Mouse (Mus musculus) ES-E14 (cell line): ENCODE measurements around the gene Zfp579. TPM values are rescaled to one million over a fixed set of nuclear protein-coding genes. Genes with fewer than 3 reads are reported as not detected.

Experiments used
- DNase-seq: peaks from one replicate; pipeline ENCODE4 v3.0.0-alpha.2; 2013; ENCODE audit warnings: low read depth, low spot score
- H3K27ac ChIP-seq: 2 replicates; pipeline ENCODE4 v1.5.1; 2012; ENCODE audit warnings: low read depth, mild to moderate bottlenecking, low read length, moderate library complexity, mixed read lengths; ENCODE audit not compliant: poor library complexity, insufficient read depth, severe bottlenecking
- H3K36me3 ChIP-seq: 2 replicates; pipeline ENCODE4 v1.6.1; 2012; ENCODE audit warnings: mild to moderate bottlenecking, low read length, moderate library complexity, mixed read lengths; ENCODE audit not compliant: control insufficient read depth, poor library complexity, insufficient read depth, severe bottlenecking
- H3K4me1 ChIP-seq, 2 experiments: fragments of 150-350 bp in 1 of 2; sonication (generic) in 1 of 2; 2 replicates each; pipeline ENCODE4 v1.6.1; 2012; ENCODE audit warnings: low read length in 2 of 2, mild to moderate bottlenecking in 1 of 2, mixed read lengths in 1 of 2; ENCODE audit not compliant: control insufficient read depth in 2 of 2, insufficient read depth in 2 of 2, poor library complexity in 1 of 2
- H3K4me3 ChIP-seq, 2 experiments: fragments of 150-350 bp in 1 of 2; sonication (generic) in 1 of 2; 2 replicates each; pipeline ENCODE4 v1.5.1; 2012; ENCODE audit warnings: low read length in 2 of 2, low read depth in 1 of 2, mild to moderate bottlenecking in 1 of 2, mixed read lengths in 1 of 2; ENCODE audit not compliant: insufficient read depth in 1 of 2, poor library complexity in 1 of 2, severe bottlenecking in 1 of 2
- H3K9ac ChIP-seq: 2 replicates; pipeline ENCODE4 v1.6.1; 2012; ENCODE audit warnings: low read depth, mild to moderate bottlenecking, low read length, mixed read lengths; ENCODE audit not compliant: poor library complexity, insufficient read depth, severe bottlenecking
- H3K9me3 ChIP-seq: fragments of 150-350 bp; sonication (generic); 2 replicates; pipeline ENCODE4 v1.6.1; 2012; ENCODE audit warnings: low read depth, mild to moderate bottlenecking, low read length; ENCODE audit not compliant: control insufficient read depth, insufficient read depth
- CHD2 ChIP-seq: IDR thresholded peaks from 2 replicates; pipeline ENCODE4 v1.6.1; 2014; ENCODE audit warnings: mild to moderate bottlenecking, low read depth, low read length, inconsistent platforms
- HCFC1 ChIP-seq: IDR thresholded peaks from 2 replicates; pipeline ENCODE4 v1.6.1; 2012; ENCODE audit warnings: low read length, inconsistent platforms, borderline replicate concordance; ENCODE audit not compliant: insufficient read depth
- MAFK ChIP-seq: IDR thresholded peaks from 2 replicates; pipeline ENCODE4 v1.6.1; 2014; ENCODE audit warnings: mild to moderate bottlenecking, low read depth, low read length, inconsistent platforms; ENCODE audit not compliant: insufficient read depth
- ZC3H11A ChIP-seq: IDR thresholded peaks from 2 replicates; pipeline ENCODE4 v1.6.1; 2012; ENCODE audit warnings: low read depth, mild to moderate bottlenecking, inconsistent platforms, low read length, borderline replicate concordance
- ZNF384 ChIP-seq: IDR thresholded peaks from 2 replicates; pipeline ENCODE4 v1.6.1; 2012; ENCODE audit warnings: low read depth, low read length, inconsistent platforms
- in situ Hi-C, 2 experiments: fragments of 600-800 bp; cut with MboI; formaldehyde crosslinking; loops; one replicate each; pipeline ENCODE4 v1.15.1; 2025; ENCODE audit warnings: low sequenced_read_pairs in 2 of 2, inconsistent platforms in 1 of 2; ENCODE audit not compliant: unreplicated experiment in 2 of 2
- total RNA-seq: library from RNA; depleted of rRNA; stranded (reverse); fragments of 300-350 nt; gene quantifications from 2 replicates; pipeline ENCODE4 v1.2.3, GENCODE M21; 2012

Gene Zfp579
- total RNA-seq, 1 experiment: 2.9 TPM

DNA sequence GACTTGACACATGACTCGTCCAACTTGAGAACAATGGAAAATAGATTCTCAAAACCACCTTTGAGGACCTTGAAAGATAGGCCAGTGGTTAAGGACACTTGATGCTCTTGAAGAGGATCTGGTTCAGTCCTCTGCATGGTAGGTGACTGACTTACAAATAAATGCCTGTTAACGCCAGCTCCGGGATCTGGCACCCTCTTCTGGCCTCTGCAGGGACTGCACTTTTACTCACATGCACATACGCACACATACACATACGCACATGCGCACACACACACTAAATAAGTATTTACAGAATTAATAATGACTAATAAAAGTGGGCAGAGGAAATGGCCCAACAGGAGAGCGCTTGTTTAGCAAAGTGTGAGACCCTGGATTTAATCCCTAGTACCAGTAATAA lies 19.1 kb downstream of the Zfp579 start:
- DNase-seq: no peak
- Histone ChIP-seq H3K4me3 (no peak overlapping the region), H3K4me1 (no peaks in the 10 kb centered on the region), H3K36me3 (no peaks in the 10 kb centered on the region), H3K9me3 (no peaks in the 10 kb centered on the region), H3K9ac (no peak overlapping the region), H3K27ac (no peak overlapping the region)
- in situ Hi-C loops: no loop called here
- TF ChIP-seq CHD2 (no peak), MAFK (no peak), HCFC1 (no peak), ZNF384 (no peak), ZC3H11A (no peak)

DNA sequence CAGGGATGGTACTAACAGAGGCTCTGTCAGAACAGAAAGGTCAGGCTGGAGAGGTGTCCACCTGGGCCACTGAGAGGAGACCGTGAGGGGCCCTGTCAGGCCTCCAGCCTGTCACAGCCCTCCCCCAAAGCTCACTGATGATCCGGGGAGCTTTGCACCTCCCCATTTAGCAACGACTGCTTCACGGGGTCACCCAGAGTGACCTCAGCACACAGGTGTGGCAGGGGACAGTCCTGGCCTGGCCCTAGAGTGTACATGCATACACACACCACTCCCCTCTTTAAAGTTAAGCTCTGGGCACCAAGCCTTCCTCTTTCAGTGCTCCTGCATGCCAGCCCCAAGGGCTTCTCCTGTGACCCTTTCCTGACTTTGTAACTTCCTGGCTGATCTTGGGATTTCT lies 20.5 kb downstream of the Zfp579 start:
- no peaks in the 10 kb centered on the region for H3K4me1 ChIP-seq
- no peak overlapping the region for H3K27ac ChIP-seq
- in situ Hi-C loops: no loop called here
- no peaks in the 10 kb centered on the region for H3K9me3 ChIP-seq
- no peak overlapping the region for H3K9ac ChIP-seq
- H3K4me3 ChIP-seq: no peak overlapping the region
- TF ChIP-seq ZC3H11A: no peak
- no peak for TF ChIP-seq ZNF384
- TF ChIP-seq CHD2: no peak
- no peak for TF ChIP-seq MAFK
- no peak for TF ChIP-seq HCFC1
- no peak for DNase-seq
- no peaks in the 10 kb centered on the region for H3K36me3 ChIP-seq

DNA sequence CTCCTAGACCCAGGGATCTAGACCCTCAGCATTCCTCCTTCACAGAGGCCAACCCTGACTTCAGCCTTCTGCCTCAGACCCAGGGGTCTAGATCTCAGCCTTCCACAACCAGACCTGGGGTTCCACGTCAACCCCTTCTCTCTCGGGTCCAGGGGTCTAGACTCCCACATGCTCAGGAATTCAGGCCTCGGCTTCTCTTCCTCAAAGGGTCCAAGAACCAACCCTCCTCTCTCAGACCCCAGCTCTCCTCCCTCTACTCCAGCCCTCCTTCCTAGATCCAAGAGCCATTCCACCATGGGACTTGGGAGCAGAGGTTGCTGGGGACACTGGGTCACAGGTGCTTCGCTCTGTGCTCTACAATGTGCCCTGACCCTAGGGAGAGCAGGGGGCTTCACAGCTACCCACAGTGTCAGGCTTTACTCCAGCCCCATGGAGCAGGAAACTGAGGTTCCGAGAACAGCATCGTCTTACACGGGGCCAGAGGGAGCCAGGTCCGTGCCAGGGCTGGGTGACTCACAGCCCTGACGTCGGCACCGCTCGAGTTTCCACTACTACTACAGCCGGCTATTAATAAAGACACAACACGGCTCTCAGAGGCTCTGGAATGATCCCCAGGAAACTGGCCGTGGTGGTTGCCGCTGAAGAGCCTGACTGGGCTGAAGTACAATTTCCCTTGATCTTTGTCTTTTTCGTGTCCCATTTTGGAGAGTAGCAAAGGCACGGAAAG lies 23.5 kb downstream of the Zfp579 start:
- Histone ChIP-seq H3K4me3 (no peak overlapping the region), H3K27ac (no peak overlapping the region)
- in situ Hi-C loops: no loop called here

DNA sequence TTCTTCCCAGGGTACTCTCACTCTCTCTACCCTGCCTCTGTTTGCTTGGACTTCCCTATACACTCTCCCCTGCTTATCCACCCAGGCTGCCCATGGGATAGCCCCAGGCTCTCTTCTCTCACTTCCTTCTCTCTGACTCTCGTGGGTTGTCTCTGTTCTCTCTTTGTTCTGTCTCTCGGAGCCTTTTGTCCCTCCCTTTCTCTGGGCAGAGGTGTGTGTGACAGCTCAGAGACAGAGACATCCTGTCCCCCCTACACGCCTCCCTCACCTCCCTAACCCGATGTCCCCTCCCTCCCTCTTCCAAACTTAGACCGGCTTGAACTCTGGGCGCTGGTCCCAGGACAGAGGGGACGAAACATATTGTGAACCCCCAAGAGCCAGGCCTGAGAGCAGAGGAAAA lies 24.2 kb downstream of the Zfp579 start:
- Histone ChIP-seq H3K36me3 (no peaks in the 10 kb centered on the region), H3K27ac (no peak overlapping the region), H3K4me3 (no peak overlapping the region), H3K9me3 (no peaks in the 10 kb centered on the region), H3K4me1 (no peaks in the 10 kb centered on the region), H3K9ac (no peak overlapping the region)
- in situ Hi-C loops: no loop called here
- TF ChIP-seq CHD2: no peak
- TF ChIP-seq HCFC1: no peak
- no peak for TF ChIP-seq ZC3H11A
- TF ChIP-seq ZNF384: no peak
- TF ChIP-seq MAFK: no peak
- no peak for DNase-seq

More for the DNA sequence above, 23.5 kb downstream of the Zfp579 start:
- Histone ChIP-seq H3K9me3 (no peaks in the 10 kb centered on the region), H3K36me3 (no peaks in the 10 kb centered on the region), H3K9ac (no peak overlapping the region), H3K4me1 (no peaks in the 10 kb centered on the region)
- TF ChIP-seq MAFK (no peak), ZC3H11A (no peak), HCFC1 (no peak), CHD2 (no peak), ZNF384 (no peak)
- DNase-seq: no peak

DNA sequence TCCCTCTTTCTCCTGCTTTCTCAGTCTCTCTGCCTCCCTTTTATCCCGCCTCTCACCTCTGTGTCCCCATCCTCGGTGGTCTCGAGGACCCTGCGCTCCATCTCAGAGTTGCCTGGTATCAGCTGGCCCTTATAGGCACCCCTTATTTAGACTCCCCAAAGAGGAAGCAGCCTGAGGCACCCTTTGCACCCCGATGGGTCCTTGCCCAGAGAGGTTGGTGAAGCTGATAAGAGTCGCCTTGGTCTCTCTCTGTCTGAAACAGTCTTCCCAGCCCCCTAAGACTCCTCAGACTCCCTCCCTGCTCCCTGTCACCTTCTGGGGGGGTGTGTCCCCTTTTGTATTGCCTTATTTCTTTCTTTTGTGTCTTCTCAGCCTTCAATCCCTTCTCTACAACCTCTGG lies 24.9 kb downstream of the Zfp579 start, which contains the start of gene Sbk3:
Gene Sbk3, minus strand, starts transcription at position 101 of the 400 bp plus-strand sequence.
- no peaks in the 10 kb centered on the region for H3K4me1 ChIP-seq
- no peaks in the 10 kb centered on the region for H3K9me3 ChIP-seq
- TF ChIP-seq ZC3H11A: no peak
- no peak for TF ChIP-seq ZNF384
- TF ChIP-seq HCFC1: no peak
- TF ChIP-seq CHD2: no peak
- no peak for TF ChIP-seq MAFK
- H3K4me3 ChIP-seq: no peak within 1 kb of the TSS
- no peak within 1 kb of the TSS for H3K27ac ChIP-seq
- in situ Hi-C loops: no loop called here
- H3K9ac ChIP-seq: no peak within 1 kb of the TSS
- no peaks in the 10 kb centered on the region for H3K36me3 ChIP-seq
- DNase-seq: no peak
